Mouse (Mus musculus): ENCODE results near the gene Hhex.

- TF ChIP-seq CTCF (IDR thresholded peaks at IDR 0.05; ENCODE audit: control insufficient read depth, insufficient read depth, insufficient read length) (no peak), MYOG (IDR thresholded peaks at IDR 0.05; ENCODE audit: control insufficient read depth, extremely low read depth, insufficient read length) (no peak), MAX (IDR thresholded peaks at IDR 0.05) (no peak)
These were observed 32.4 kb downstream of the Hhex start for GRCm38 (mm10) chr19:37466978-37467377.
